Mouse (Mus musculus) forebrain, embryonic 11.5 days (tissue): ENCODE data around the gene Spata2l. TPM values are rescaled to one million over a fixed set of nuclear protein-coding genes. Genes with fewer than 3 reads are reported as not detected.
A peak's percentile ranks its signal among the peaks of the same experiment; 100 is the strongest.
"Not testable (repeated sequence)": the region's sequence is repeated elsewhere in the genome, so short reads cannot be mapped to it uniquely, and the experiment has no call there.

Experiments
- ATAC-seq: fragments of 200-750 bp; cut with Nextera tagmentation; replicated peaks from 2 replicates; pipeline ENCODE4 v1.8.0; 2017; ENCODE audit warnings: moderate TSS enrichment; ENCODE audit not compliant: low FRiP score
- DNase-seq: peaks from one replicate; pipeline ENCODE4 v3.0.0-alpha.2; 2017; ENCODE audit warnings: low spot score
- H3K27ac ChIP-seq: fragments of 300-500 bp; sonication (generic); 2 replicates; pipeline ENCODE4 v1.5.1; 2014; ENCODE audit warnings: low read depth, low read length
- H3K27me3 ChIP-seq: fragments of 300-500 bp; sonication (generic); 2 replicates; pipeline ENCODE4 v1.6.1; 2014; ENCODE audit warnings: mild to moderate bottlenecking, low read length, mixed read lengths; ENCODE audit not compliant: control insufficient read depth, insufficient read depth
- H3K36me3 ChIP-seq: fragments of 300-500 bp; sonication (generic); 2 replicates; pipeline ENCODE4 v1.6.1; 2014; ENCODE audit warnings: mild to moderate bottlenecking, low read length, moderate library complexity, mixed read lengths; ENCODE audit not compliant: control insufficient read depth, insufficient read depth
- H3K4me1 ChIP-seq: fragments of 300-500 bp; sonication (generic); replicated peaks from 2 replicates; pipeline ENCODE4 v1.6.1; 2014; ENCODE audit warnings: low read length, mixed read lengths; ENCODE audit not compliant: control insufficient read depth, insufficient read depth
- H3K4me2 ChIP-seq: fragments of 300-500 bp; sonication (generic); 2 replicates; pipeline ENCODE4 v1.6.1; 2014; ENCODE audit warnings: low read depth, mild to moderate bottlenecking, low read length, moderate library complexity, mixed read lengths; ENCODE audit not compliant: severe bottlenecking
- H3K4me3 ChIP-seq: fragments of 300-500 bp; sonication (generic); 2 replicates; pipeline ENCODE4 v1.5.1; 2014; ENCODE audit warnings: low read depth, low read length
- H3K9ac ChIP-seq: fragments of 300-500 bp; sonication (generic); 2 replicates; pipeline ENCODE4 v1.6.1; 2014; ENCODE audit warnings: low read length
- H3K9me3 ChIP-seq: fragments of 300-500 bp; sonication (generic); 2 replicates; pipeline ENCODE4 v1.6.1; 2016; ENCODE audit warnings: low read length, mixed read lengths; ENCODE audit not compliant: control insufficient read depth
- WGBS: fragments of 180-500 bp; shearing (Covaris S2); extraction: QIAGEN DNeasy Blood & Tissue Kit; methylation state at CpG from one replicate; pipeline ENCODE4 v1.1.7; 2014; 5-methylcytosine and 5-hydroxymethylcytosine counted together
- polyA plus RNA-seq: library from polyadenylated mRNA; unstranded; fragments of >200 nt; fragmentation: Nextera tagmentation; extraction: Ambion mirVana; gene quantifications from 2 replicates; pipeline ENCODE4 v1.2.1, GENCODE M21; 2014

Spata2l gene
- polyA plus RNA-seq = 1.8 and 2.0 TPM in 2 replicates

- H3K27ac ChIP-seq = no peak within 1 kb of the TSS
- H3K4me3 ChIP-seq = peak within 1 kb of the TSS; percentile 40
- no peaks in the 10 kb centered on the region for H3K9me3 ChIP-seq
- 2% methylated on average over 57 of the region's 57 CpGs for WGBS
- DNase-seq (peak; percentile 93), ATAC-seq (peak; percentile 88)
- peaks cover 12% of the 10 kb centered on the region for H3K4me1 ChIP-seq
- no peaks in the 10 kb centered on the region for H3K36me3 ChIP-seq
- peaks cover 10% of the 10 kb centered on the region for H3K27me3 ChIP-seq
- H3K4me2 ChIP-seq = peak within 1 kb of the TSS; percentile 85
- H3K9ac ChIP-seq = peak within 1 kb of the TSS; percentile 45
Observed at GRCm38 (mm10) chr8:123235520-123236497, at the start of gene Spata2l. Gene Spata2l (minus strand): TSS chr8:123236233.

- ATAC-seq = no peak
- no peak for DNase-seq
- Histone ChIP-seq H3K4me1 (no peaks in the 10 kb centered on the region), H3K4me3 (no peak overlapping the region), H3K27me3 (no peaks in the 10 kb centered on the region), H3K36me3 (no peaks in the 10 kb centered on the region; the same call in 1 of the 2 replicates), H3K9me3 (no peaks in the 10 kb centered on the region), H3K9ac (no peak overlapping the region), H3K4me2 (no peak overlapping the region), H3K27ac (no peak overlapping the region)
- WGBS = 95% methylated on average over 5 of the region's 5 CpGs
Observed at GRCm38 (mm10) chr8:123284493-123284892, 48.5 kb upstream of the Spata2l start.

GRCm38 (mm10) chr8:123283991-123284390 lies 48.0 kb upstream of the Spata2l start:
- Histone ChIP-seq H3K9me3 (no peaks in the 10 kb centered on the region), H3K9ac (no peak overlapping the region), H3K4me1 (no peaks in the 10 kb centered on the region), H3K27ac (no peak overlapping the region), H3K4me2 (no peak overlapping the region), H3K4me3 (no peak overlapping the region), H3K36me3 (no peaks in the 10 kb centered on the region; the same call in 1 of the 2 replicates), H3K27me3 (no peaks in the 10 kb centered on the region)
- no peak for ATAC-seq
- DNase-seq = no peak
- 92% methylated on average over 7 of the region's 7 CpGs for WGBS

GRCm38 (mm10) chr8:123282994-123283393 lies 47.0 kb upstream of the Spata2l start:
- H3K4me1 ChIP-seq, H3K9me3 ChIP-seq, H3K27me3 ChIP-seq, H3K4me2 ChIP-seq, H3K9ac ChIP-seq, H3K4me3 ChIP-seq, ATAC-seq, DNase-seq, H3K27ac ChIP-seq, H3K36me3 ChIP-seq: not testable (repeated sequence)
- WGBS = 92% methylated on average over 4 of the region's 6 CpGs

GRCm38 (mm10) chr8:123280302-123281094 lies 44.5 kb upstream of the Spata2l start:
- 87% methylated on average over 13 of the region's 13 CpGs for WGBS

GRCm38 (mm10) chr8:123279828-123280227 lies 43.8 kb upstream of the Spata2l start:
- Histone ChIP-seq H3K27me3 (no peaks in the 10 kb centered on the region), H3K9me3 (no peaks in the 10 kb centered on the region), H3K4me1 (no peaks in the 10 kb centered on the region), H3K4me3 (no peak overlapping the region), H3K27ac (no peak overlapping the region), H3K4me2 (no peak overlapping the region), H3K36me3 (no peaks in the 10 kb centered on the region; the same call in 1 of the 2 replicates), H3K9ac (no peak overlapping the region)
- WGBS = 95% methylated on average over 4 of the region's 4 CpGs
- DNase-seq = no peak
- ATAC-seq = no peak

More at GRCm38 (mm10) chr8:123280302-123281094, 44.5 kb upstream of the Spata2l start:
- H3K27me3 ChIP-seq = no peaks in the 10 kb centered on the region
- H3K4me1 ChIP-seq = no peaks in the 10 kb centered on the region
- ATAC-seq = no peak
- H3K4me2 ChIP-seq = no peak overlapping the region
- no peaks in the 10 kb centered on the region; the same call in 1 of the 2 replicates for H3K36me3 ChIP-seq
- no peak for DNase-seq
- H3K9me3 ChIP-seq = no peaks in the 10 kb centered on the region
- H3K4me3 ChIP-seq = no peak overlapping the region
- no peak overlapping the region for H3K9ac ChIP-seq
- no peak overlapping the region for H3K27ac ChIP-seq

- Histone ChIP-seq H3K36me3 (no peaks in the 10 kb centered on the region; the same call in 1 of the 2 replicates), H3K27me3 (no peaks in the 10 kb centered on the region), H3K9me3 (no peaks in the 10 kb centered on the region), H3K4me3 (no peak overlapping the region), H3K9ac (no peak overlapping the region), H3K4me2 (no peak overlapping the region), H3K4me1 (no peaks in the 10 kb centered on the region), H3K27ac (no peak overlapping the region)
- no peak for ATAC-seq
- WGBS = 81% methylated on average over 7 of the region's 7 CpGs
- DNase-seq = no peak
Observed at GRCm38 (mm10) chr8:123278445-123278844, 42.4 kb upstream of the Spata2l start.

- no peak overlapping the region for H3K27ac ChIP-seq
- H3K36me3 ChIP-seq = no peaks in the 10 kb centered on the region
- no peaks in the 10 kb centered on the region for H3K4me1 ChIP-seq
- H3K9ac ChIP-seq = no peak overlapping the region
- no peak overlapping the region for H3K4me2 ChIP-seq
- no peaks in the 10 kb centered on the region for H3K9me3 ChIP-seq
- H3K27me3 ChIP-seq = no peaks in the 10 kb centered on the region
- DNase-seq (no peak), ATAC-seq (no peak)
- 96% methylated on average over 12 of the region's 12 CpGs for WGBS
- H3K4me3 ChIP-seq = no peak overlapping the region
Observed at GRCm38 (mm10) chr8:123275096-123275495, 39.1 kb upstream of the Spata2l start.
